Mouse (Mus musculus): ENCODE data around the gene Phpt1. TPM values are rescaled to one million over a fixed set of nuclear protein-coding genes. Genes with fewer than 3 reads are reported as not detected.

Phpt1 gene
- polyA plus RNA-seq (2016; fragmentation: Nextera tagmentation; extraction: Ambion mirVana) = 161 and 164 TPM in 2 replicates

DNA sequence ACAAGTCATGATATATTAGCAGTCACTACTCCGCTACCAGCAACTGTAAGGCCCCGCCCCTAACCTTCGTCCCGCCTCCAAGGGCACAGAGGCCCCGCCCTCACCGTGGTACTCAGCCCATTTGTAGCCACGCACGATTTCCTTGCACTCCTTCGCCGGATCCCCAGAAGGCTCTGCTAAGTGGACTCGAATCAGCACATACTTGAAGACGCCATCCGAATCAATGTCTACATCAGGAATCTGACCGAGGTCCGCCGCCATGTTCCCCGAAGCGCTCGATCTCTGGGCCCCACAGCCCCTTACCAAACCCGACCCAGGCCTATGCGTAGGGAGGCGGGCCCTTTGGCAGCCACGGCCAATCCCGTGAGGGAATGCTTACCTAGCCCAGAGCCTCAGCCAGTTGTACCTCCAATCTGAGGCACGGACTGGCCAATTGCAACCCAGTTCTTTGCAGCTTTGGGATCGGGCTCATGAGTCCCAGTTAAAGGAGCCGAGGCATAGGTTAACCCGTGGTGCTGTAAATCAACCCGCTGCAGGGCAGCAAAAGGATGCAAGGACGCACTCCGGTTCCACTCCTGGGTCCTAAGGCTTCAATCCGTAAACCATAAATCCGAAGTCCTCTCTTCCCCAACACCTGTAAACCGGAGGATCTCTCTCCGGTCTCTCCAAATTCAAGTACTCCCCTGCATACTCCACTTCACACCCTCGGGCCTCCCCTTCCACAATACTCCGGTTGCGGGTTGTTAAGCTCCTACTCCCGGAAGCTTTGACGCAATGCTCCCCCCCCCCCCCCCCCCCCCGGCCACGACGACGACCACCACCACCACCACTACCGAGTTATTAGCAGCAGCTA, at the start of gene Phpt1, which contains the start of gene Mamdc4:
TSS of gene Phpt1 (minus strand) at position 646 of the 853 bp plus-strand sequence.
TSS of gene Mamdc4 (minus strand) at position 267 of the 853 bp plus-strand sequence.
- H3K36me3 ChIP-seq = peaks cover 17% of the 10 kb centered on the region
- peaks cover 55% of the 10 kb centered on the region for H3K4me1 ChIP-seq (replicated peaks)
- H3K9me3 ChIP-seq (replicated peaks) = no peaks in the 10 kb centered on the region
- WGBS = under 1% methylated on average over 43 of the region's 45 CpGs
- H3K27ac ChIP-seq (ENCODE audit: poor library complexity, severe bottlenecking) = peak within 1 kb of the TSS; percentile 86
- peak within 1 kb of the TSS; percentile 83 for H3K9ac ChIP-seq
- H3K4me3 ChIP-seq = peak within 1 kb of the TSS; percentile 72
- peak; percentile 96 for ATAC-seq (ENCODE audit: insufficient number of reproducible peaks, low FRiP score)
- peaks cover 41% of the 10 kb centered on the region for H3K27me3 ChIP-seq (replicated peaks)
- H3K4me2 ChIP-seq = peak within 1 kb of the TSS; percentile 93

GRCm38 (mm10) chr2:25621229-25622200, 46.5 kb upstream of the Phpt1 start, which contains the start of gene Tmem141:
Gene Tmem141 (minus strand): TSS chr2:25622005.
- ATAC-seq (ENCODE audit: insufficient number of reproducible peaks, low FRiP score) = peak; percentile 88
- no peaks in the 10 kb centered on the region for H3K36me3 ChIP-seq
- peak within 1 kb of the TSS; percentile 69 for H3K9ac ChIP-seq
- 0 out of 2 replicates have a peak within 1 kb of the TSS, but pooled peaks have one; percentile 17 for H3K27ac ChIP-seq (ENCODE audit: poor library complexity, severe bottlenecking)
- 5% methylated on average over 34 of the region's 34 CpGs for WGBS
- peaks cover 9% of the 10 kb centered on the region; the same call in 1 of the 2 replicates for H3K4me1 ChIP-seq (replicated peaks)
- peak within 1 kb of the TSS; percentile 88 for H3K4me2 ChIP-seq
- H3K27me3 ChIP-seq (replicated peaks) = peaks cover 42% of the 10 kb centered on the region
- H3K9me3 ChIP-seq (replicated peaks) = no peaks in the 10 kb centered on the region
- peak within 1 kb of the TSS; percentile 55 for H3K4me3 ChIP-seq

- H3K4me2 ChIP-seq = peak overlapping the region; percentile 88; the same call in 1 of the 2 replicates
- no peaks in the 10 kb centered on the region for H3K9me3 ChIP-seq (replicated peaks)
- WGBS = 79% methylated on average over 4 of the region's 4 CpGs
- H3K4me1 ChIP-seq (replicated peaks) = peaks cover 12% of the 10 kb centered on the region; the same call in 1 of the 2 replicates
- peak overlapping the region; percentile 69; the same call in 1 of the 2 replicates for H3K9ac ChIP-seq
- ATAC-seq (ENCODE audit: insufficient number of reproducible peaks, low FRiP score) = no peak
- H3K4me3 ChIP-seq = no peak overlapping the region
- H3K27ac ChIP-seq (ENCODE audit: poor library complexity, severe bottlenecking) = no peak overlapping the region
- H3K36me3 ChIP-seq = no peaks in the 10 kb centered on the region
- H3K27me3 ChIP-seq (replicated peaks) = peaks cover 49% of the 10 kb centered on the region
Observed at GRCm38 (mm10) chr2:25620852-25621228, 45.8 kb upstream of the Phpt1 start.

GRCm38 (mm10) chr2:25620386-25620785, 45.4 kb upstream of the Phpt1 start:
- peaks cover 12% of the 10 kb centered on the region; the same call in 1 of the 2 replicates for H3K4me1 ChIP-seq (replicated peaks)
- no peak for ATAC-seq (ENCODE audit: insufficient number of reproducible peaks, low FRiP score)
- no peaks in the 10 kb centered on the region for H3K9me3 ChIP-seq (replicated peaks)
- WGBS = 68% methylated on average over 6 of the region's 6 CpGs
- no peak overlapping the region for H3K4me3 ChIP-seq
- H3K27ac ChIP-seq (ENCODE audit: poor library complexity, severe bottlenecking) = no peak overlapping the region
- no peaks in the 10 kb centered on the region for H3K36me3 ChIP-seq
- H3K9ac ChIP-seq = no peak overlapping the region
- no peak overlapping the region for H3K4me2 ChIP-seq
- H3K27me3 ChIP-seq (replicated peaks) = peaks cover 53% of the 10 kb centered on the region

DNA sequence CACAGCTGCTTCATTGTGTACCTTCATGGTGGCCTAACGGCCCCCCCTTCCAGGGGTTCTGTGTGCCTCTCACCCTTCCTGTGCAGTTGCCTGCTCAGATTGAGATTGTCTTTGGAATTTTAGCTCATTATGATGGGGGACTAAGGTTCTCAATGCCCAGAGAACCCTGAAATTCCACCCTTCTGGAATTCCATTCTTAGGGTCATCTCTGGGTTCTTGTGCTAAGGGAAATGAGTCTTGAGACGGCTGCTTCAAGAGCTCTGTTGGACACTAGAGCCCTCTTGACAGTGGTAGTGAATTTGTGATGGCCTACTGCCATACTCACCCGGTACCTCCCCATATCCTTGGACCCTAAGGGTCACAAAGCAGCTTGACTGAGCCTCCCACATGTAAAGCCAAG, 42.6 kb upstream of the Phpt1 start, which contains the start of gene Ccdc183:
TSS of gene Ccdc183 (minus strand) at position 101 of the 400 bp plus-strand sequence.
- no peak for ATAC-seq (ENCODE audit: insufficient number of reproducible peaks, low FRiP score)
- Histone ChIP-seq H3K4me3 (peak within 1 kb of the TSS; percentile 26; the same call in 1 of the 2 replicates), H3K9me3 (replicated peaks) (no peaks in the 10 kb centered on the region), H3K27ac (ENCODE audit: poor library complexity, severe bottlenecking) (no peak within 1 kb of the TSS), H3K9ac (no peak within 1 kb of the TSS), H3K4me2 (peak within 1 kb of the TSS; percentile 44; the same call in 1 of the 2 replicates), H3K36me3 (no peaks in the 10 kb centered on the region), H3K27me3 (replicated peaks) (peaks cover 74% of the 10 kb centered on the region), H3K4me1 (replicated peaks) (peaks cover 12% of the 10 kb centered on the region; the same call in 1 of the 2 replicates)
- 67% methylated on average over 3 of the region's 3 CpGs for WGBS

DNA sequence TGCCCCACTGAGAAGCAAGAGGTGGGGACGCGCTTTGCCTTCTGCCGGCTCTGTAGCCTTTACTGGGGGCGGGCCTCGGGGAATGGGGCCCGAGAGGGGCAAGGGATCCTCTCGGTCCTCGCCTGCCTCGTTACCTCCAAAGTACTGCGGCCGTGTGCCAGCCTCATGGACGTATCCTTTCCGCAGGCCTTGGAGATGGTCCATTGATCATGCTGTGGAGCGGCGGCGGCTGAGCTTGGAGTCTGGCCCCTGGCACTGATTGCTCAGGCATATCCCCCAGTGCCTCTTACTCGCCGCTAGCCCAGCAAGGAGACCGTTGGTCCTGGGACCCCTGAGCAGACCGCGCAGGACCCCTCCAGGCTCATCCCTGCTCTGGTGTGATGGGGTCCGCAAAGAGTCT, 41.4 kb upstream of the Phpt1 start:
- no peaks in the 10 kb centered on the region for H3K9me3 ChIP-seq (replicated peaks)
- 18% methylated on average over 22 of the region's 22 CpGs for WGBS
- no peak overlapping the region for H3K27ac ChIP-seq (ENCODE audit: poor library complexity, severe bottlenecking)
- no peaks in the 10 kb centered on the region for H3K36me3 ChIP-seq
- no peak; the same call in 1 of the 2 replicates for ATAC-seq (ENCODE audit: insufficient number of reproducible peaks, low FRiP score)
- peaks cover 8% of the 10 kb centered on the region; the same call in 1 of the 2 replicates for H3K4me1 ChIP-seq (replicated peaks)
- H3K4me3 ChIP-seq = peak overlapping the region; percentile 26
- no peak overlapping the region for H3K9ac ChIP-seq
- H3K4me2 ChIP-seq = peak overlapping the region; percentile 44
- peaks cover 81% of the 10 kb centered on the region for H3K27me3 ChIP-seq (replicated peaks)

DNA sequence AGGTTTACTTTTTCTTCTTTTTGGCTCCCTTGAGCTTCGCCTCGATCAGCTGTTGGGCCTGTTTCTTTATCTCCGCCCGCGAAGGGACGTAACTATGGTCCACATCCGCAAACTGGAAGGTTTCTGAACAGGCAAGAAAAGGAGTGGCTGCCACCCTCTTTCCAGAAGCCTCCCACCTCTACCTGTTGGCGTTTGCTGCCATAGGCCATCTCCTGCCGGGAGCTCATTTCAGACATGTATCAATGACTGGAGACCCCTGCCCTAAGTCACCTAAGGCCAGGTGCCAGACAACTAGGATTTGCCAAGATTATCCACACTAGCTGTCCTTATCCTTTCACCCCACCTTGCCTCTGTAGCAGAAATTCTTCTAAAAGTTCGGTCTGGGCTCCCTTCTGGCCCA, 33.6 kb upstream of the Phpt1 start:
- H3K4me1 ChIP-seq (replicated peaks) = peaks cover 18% of the 10 kb centered on the region
- H3K9ac ChIP-seq = no peak overlapping the region
- peak overlapping the region; percentile 62 for H3K4me2 ChIP-seq
- peaks cover 34% of the 10 kb centered on the region for H3K27me3 ChIP-seq (replicated peaks)
- ATAC-seq (ENCODE audit: insufficient number of reproducible peaks, low FRiP score) = no peak
- no peaks in the 10 kb centered on the region for H3K9me3 ChIP-seq (replicated peaks)
- H3K27ac ChIP-seq (ENCODE audit: poor library complexity, severe bottlenecking) = no peak overlapping the region
- WGBS = 58% methylated on average over 10 of the region's 10 CpGs
- no peaks in the 10 kb centered on the region for H3K36me3 ChIP-seq
- H3K4me3 ChIP-seq = peak overlapping the region; percentile 84

DNA sequence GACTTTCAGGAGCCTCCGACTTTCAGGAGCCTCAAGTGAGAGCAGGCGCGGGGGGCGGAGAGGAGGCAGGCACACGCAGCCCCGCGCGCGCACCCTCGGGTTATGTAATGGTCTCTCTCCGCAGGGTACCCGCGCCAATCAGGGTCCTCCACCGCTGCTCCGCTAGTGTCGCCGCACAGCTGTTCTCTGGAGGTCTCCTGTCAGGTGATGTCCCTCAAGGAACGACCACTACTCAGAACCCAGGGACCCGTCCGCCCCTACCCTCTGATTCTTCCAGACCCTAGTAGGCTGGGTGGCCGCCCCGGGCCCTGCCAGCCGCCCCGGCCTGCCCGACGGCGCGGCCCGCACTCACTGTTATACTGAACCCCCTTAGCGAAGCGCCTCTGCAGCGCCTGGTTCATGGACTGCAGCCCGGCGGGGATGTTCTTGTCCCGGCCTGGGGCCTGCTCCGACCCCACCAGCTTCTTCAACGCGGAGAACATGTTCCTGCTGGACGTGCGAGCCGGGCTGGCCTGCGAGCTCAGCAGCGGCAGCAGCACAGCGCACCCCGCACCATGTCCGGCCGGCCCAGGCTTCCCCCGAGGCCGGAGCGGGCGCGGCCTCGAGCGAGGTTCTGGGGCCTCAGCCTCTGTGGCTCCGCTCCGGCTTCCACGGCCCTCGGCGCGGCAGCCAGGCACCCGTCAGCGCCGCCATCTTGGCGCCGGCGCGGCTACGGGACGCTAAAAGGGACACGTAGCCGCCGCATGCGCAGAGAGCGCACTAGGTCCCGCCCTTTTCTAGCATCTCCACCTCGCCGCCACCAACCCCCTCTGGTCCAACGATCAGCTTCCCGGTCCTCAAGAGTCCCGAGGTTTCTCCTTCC, 33.0 kb upstream of the Phpt1 start, which contains the start of gene Rabl6:
TSS of gene Rabl6 (minus strand) at position 761 of the 862 bp plus-strand sequence.
- Histone ChIP-seq H3K4me1 (replicated peaks) (peaks cover 18% of the 10 kb centered on the region), H3K4me2 (peak within 1 kb of the TSS; percentile 62), H3K36me3 (0 out of 2 replicates have a peak, but pooled peaks cover 4% of the 10 kb centered on the region), H3K27me3 (replicated peaks) (peaks cover 28% of the 10 kb centered on the region), H3K9ac (peak within 1 kb of the TSS; percentile 97), H3K27ac (ENCODE audit: poor library complexity, severe bottlenecking) (peak within 1 kb of the TSS; percentile 93), H3K9me3 (replicated peaks) (no peaks in the 10 kb centered on the region), H3K4me3 (peak within 1 kb of the TSS; percentile 84)
- ATAC-seq (ENCODE audit: insufficient number of reproducible peaks, low FRiP score) = peak; percentile 87
- 0% methylated on average over 80 of the region's 80 CpGs for WGBS

DNA sequence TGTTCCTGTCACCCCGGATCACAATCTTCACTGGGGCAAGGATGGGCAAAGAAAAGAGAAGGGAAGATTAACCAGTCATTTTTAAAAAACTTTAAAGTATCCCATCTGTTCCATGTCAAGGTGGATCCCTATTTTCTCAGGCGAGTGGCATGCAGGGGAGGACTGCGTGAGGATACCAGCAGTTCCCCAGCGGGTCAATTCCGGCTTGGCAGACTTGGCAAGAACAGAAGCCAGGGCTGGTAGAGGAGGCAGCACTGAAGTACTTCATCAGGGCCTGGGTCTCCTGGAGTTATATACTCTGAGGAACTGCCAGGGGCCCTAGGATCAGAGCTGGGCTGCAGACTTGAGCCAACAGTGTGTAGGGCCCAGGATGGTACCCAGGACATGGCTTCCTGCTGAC, 27.5 kb upstream of the Phpt1 start:
- Histone ChIP-seq H3K9me3 (replicated peaks) (no peaks in the 10 kb centered on the region), H3K27me3 (replicated peaks) (no peaks in the 10 kb centered on the region), H3K4me2 (no peak overlapping the region), H3K27ac (ENCODE audit: poor library complexity, severe bottlenecking) (no peak overlapping the region), H3K9ac (no peak overlapping the region), H3K4me3 (no peak overlapping the region), H3K36me3 (peaks cover 58% of the 10 kb centered on the region), H3K4me1 (replicated peaks) (peaks cover 32% of the 10 kb centered on the region)
- 92% methylated on average over 5 of the region's 5 CpGs for WGBS
- ATAC-seq (ENCODE audit: insufficient number of reproducible peaks, low FRiP score) = no peak

GRCm38 (mm10) chr2:25600037-25600436, 25.0 kb upstream of the Phpt1 start:
- Histone ChIP-seq H3K27me3 (replicated peaks) (no peaks in the 10 kb centered on the region), H3K27ac (ENCODE audit: poor library complexity, severe bottlenecking) (no peak overlapping the region), H3K4me2 (no peak overlapping the region), H3K4me3 (no peak overlapping the region), H3K36me3 (peaks cover 83% of the 10 kb centered on the region), H3K9me3 (replicated peaks) (no peaks in the 10 kb centered on the region), H3K4me1 (replicated peaks) (peaks cover 18% of the 10 kb centered on the region), H3K9ac (no peak overlapping the region)
- WGBS = 93% methylated on average over 2 of the region's 2 CpGs
- no peak for ATAC-seq (ENCODE audit: insufficient number of reproducible peaks, low FRiP score)
